Mouse (Mus musculus) forebrain, embryonic 10.5 days (tissue): ENCODE measurements around the gene Tnr. TPM values are rescaled to one million over a fixed set of nuclear protein-coding genes. Genes with fewer than 3 reads are reported as not detected.

Experiments
- DNase-seq: peaks from one replicate; pipeline ENCODE4 v3.0.0-alpha.2; 2017; ENCODE audit warnings: low spot score; ENCODE audit errors: extremely low spot score
- H3K27ac ChIP-seq: fragments of 300-500 bp; sonication (generic); 2 replicates; pipeline ENCODE4 v1.5.1; 2016; ENCODE audit warnings: mild to moderate bottlenecking
- H3K27me3 ChIP-seq: fragments of 300-500 bp; sonication (generic); 2 replicates; pipeline ENCODE4 v1.6.1; 2016; ENCODE audit warnings: mild to moderate bottlenecking; ENCODE audit not compliant: poor library complexity, severe bottlenecking
- H3K36me3 ChIP-seq: fragments of 300-500 bp; sonication (generic); replicated peaks from 2 replicates; pipeline ENCODE4 v1.6.1; 2016; ENCODE audit warnings: mild to moderate bottlenecking, moderate library complexity
- H3K4me1 ChIP-seq: fragments of 300-500 bp; sonication (generic); 2 replicates; pipeline ENCODE4 v1.6.1; 2016
- H3K4me3 ChIP-seq: fragments of 300-500 bp; sonication (generic); 2 replicates; pipeline ENCODE4 v1.5.1; 2016; ENCODE audit warnings: mild to moderate bottlenecking, moderate library complexity
- H3K9me3 ChIP-seq: fragments of 300-500 bp; sonication (generic); 2 replicates; pipeline ENCODE4 v1.6.1; 2016; ENCODE audit warnings: mild to moderate bottlenecking, moderate library complexity
- WGBS: fragments of 180-500 bp; shearing (Covaris S2); methylation state at CpG from one replicate; pipeline ENCODE4 v1.1.7; 2016; 5-methylcytosine and 5-hydroxymethylcytosine counted together
- polyA plus RNA-seq: library from polyadenylated mRNA; unstranded; fragments of >200 nt; fragmentation: Nextera tagmentation; extraction: Ambion mirVana; gene quantifications from 2 replicates; pipeline ENCODE4 v1.2.1, GENCODE M21; 2016

Gene Tnr
- polyA plus RNA-seq, 1 experiment from 2014 or later: 0.16 TPM

DNA sequence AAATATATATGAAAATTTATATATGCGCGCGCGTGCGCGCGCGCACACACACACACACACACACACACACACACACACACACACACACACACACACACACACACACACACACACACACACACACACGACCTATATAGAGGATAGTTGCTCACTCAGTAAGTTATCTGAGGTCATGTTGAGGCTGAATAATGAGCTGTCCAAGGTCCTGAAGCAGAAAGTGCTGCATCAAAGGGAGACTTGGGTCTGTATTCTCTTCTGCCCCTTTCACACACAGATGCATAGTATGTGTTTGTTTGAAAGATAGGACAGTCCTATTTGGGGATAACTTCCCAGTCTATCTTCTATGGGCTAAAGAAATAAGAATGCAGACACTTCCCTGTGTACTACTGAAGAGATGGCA lies 178.5 kb downstream of the Tnr start:
- DNase-seq: no peak
- no peak overlapping the region for H3K4me3 ChIP-seq
- no peak overlapping the region for H3K27ac ChIP-seq
- H3K4me1 ChIP-seq: no peaks in the 10 kb centered on the region
- H3K36me3 ChIP-seq: no peaks in the 10 kb centered on the region
- 85% methylated on average over 9 of the region's 9 CpGs for WGBS
- no peaks in the 10 kb centered on the region for H3K27me3 ChIP-seq
- no peaks in the 10 kb centered on the region for H3K9me3 ChIP-seq

DNA sequence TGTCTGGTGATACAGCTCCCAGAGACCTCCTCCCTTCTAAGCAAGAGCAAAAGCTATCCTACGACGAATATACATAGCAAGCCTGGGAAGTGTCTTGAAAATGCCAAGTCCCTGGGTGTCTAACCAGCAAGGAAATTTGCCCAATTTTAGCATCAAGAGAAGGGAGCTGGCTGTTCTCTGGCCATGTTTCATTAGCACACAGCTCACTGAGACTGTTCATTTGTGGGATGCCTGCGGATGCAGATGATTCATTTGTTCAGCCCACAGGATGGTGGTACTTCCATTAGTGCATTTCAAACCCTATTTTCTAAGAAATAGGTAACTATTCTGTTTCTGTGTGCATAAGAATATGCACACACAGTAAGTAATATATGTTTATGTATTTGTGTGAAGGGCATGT lies 181.4 kb downstream of the Tnr start:
- Histone ChIP-seq H3K27ac (no peak overlapping the region), H3K27me3 (no peaks in the 10 kb centered on the region), H3K4me1 (no peaks in the 10 kb centered on the region), H3K36me3 (no peaks in the 10 kb centered on the region), H3K9me3 (no peaks in the 10 kb centered on the region), H3K4me3 (no peak overlapping the region)
- WGBS: 81% methylated on average over 3 of the region's 3 CpGs
- no peak for DNase-seq

DNA sequence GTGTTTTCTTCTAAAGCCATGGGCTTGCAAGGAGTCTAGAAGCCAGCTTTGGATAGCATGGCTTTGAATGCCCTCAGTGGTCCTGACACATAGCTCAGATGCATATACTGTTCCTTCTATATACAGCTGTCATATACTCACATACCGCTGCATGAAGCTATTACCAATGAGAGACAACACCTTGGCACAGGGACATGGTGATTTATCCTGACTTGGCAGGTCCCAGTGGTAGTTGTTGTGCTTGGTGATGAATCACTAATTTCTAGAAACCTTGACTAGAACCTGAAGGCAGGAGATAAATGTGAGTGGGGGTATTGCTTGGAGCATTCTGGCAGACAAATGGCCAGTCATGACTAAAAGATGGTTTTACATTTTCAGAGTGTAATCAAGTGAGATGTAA lies 192.7 kb downstream of the Tnr start:
- 98% methylated on average over 1 of the region's 1 CpGs for WGBS
- H3K27me3 ChIP-seq: no peaks in the 10 kb centered on the region
- H3K4me3 ChIP-seq: no peak overlapping the region
- H3K27ac ChIP-seq: no peak overlapping the region
- H3K4me1 ChIP-seq: no peaks in the 10 kb centered on the region
- H3K36me3 ChIP-seq: no peaks in the 10 kb centered on the region
- no peaks in the 10 kb centered on the region for H3K9me3 ChIP-seq
- no peak for DNase-seq

DNA sequence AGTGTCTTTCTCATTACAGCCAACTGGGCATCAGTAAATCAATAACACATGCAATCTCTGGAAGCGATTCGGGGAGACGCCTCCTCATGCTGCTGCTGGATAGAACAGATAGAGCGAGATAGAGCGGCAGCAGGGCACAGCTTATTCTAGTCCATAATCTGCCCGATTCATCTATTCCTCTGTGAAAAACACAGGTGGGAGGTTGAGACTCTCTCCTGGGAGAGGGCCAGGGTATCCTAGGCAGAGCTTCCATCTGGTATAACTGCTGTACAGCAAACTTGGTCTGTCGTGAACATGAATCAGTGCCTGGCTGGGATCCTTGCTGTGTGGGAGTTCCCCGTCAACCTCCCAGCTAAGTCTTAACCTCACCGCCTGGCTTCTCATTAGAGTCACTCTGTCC lies 193.4 kb downstream of the Tnr start:
- no peak for DNase-seq
- no peaks in the 10 kb centered on the region for H3K36me3 ChIP-seq
- no peak overlapping the region for H3K4me3 ChIP-seq
- H3K27ac ChIP-seq: no peak overlapping the region
- no peaks in the 10 kb centered on the region for H3K4me1 ChIP-seq
- H3K27me3 ChIP-seq: no peaks in the 10 kb centered on the region
- WGBS: 80% methylated on average over 9 of the region's 9 CpGs
- no peaks in the 10 kb centered on the region for H3K9me3 ChIP-seq

GRCm38 (mm10) chr1:159723733-159724132 lies 200.2 kb downstream of the Tnr start:
- no peak overlapping the region for H3K27ac ChIP-seq
- H3K36me3 ChIP-seq: no peaks in the 10 kb centered on the region
- no peaks in the 10 kb centered on the region for H3K27me3 ChIP-seq
- H3K4me1 ChIP-seq: no peaks in the 10 kb centered on the region
- H3K4me3 ChIP-seq: no peak overlapping the region
- no peaks in the 10 kb centered on the region for H3K9me3 ChIP-seq
- WGBS: 91% methylated on average over 5 of the region's 5 CpGs
- no peak for DNase-seq

GRCm38 (mm10) chr1:159729270-159729669 lies 205.7 kb downstream of the Tnr start:
- H3K9me3 ChIP-seq: no peaks in the 10 kb centered on the region
- H3K4me3 ChIP-seq: no peak overlapping the region
- 94% methylated on average over 6 of the region's 6 CpGs for WGBS
- no peaks in the 10 kb centered on the region for H3K27me3 ChIP-seq
- H3K27ac ChIP-seq: no peak overlapping the region
- no peak for DNase-seq
- no peaks in the 10 kb centered on the region; the same call in 1 of the 2 replicates for H3K4me1 ChIP-seq
- H3K36me3 ChIP-seq: no peaks in the 10 kb centered on the region

DNA sequence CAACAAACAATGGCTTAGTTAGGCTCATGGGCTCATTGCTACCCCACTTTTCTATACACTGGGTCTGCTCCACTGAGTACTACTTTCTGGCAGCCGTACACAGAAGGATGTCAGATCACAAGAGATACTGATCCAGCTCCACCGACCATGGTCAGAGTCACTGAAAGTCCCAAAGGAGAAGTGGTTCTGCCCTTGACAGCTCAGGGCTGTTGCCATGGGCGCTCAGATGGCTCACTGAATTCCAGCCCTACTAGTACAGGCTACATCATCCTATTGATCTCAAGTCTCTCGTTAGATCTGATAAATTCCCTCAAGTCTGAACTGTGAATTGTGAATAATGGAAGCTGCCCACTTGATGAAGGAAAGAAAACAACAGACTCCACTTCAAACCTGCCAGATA lies 207.3 kb downstream of the Tnr start:
- no peak for DNase-seq
- H3K4me3 ChIP-seq: no peak overlapping the region
- H3K36me3 ChIP-seq: no peaks in the 10 kb centered on the region
- H3K9me3 ChIP-seq: no peaks in the 10 kb centered on the region
- no peaks in the 10 kb centered on the region for H3K27me3 ChIP-seq
- no peaks in the 10 kb centered on the region; the same call in 1 of the 2 replicates for H3K4me1 ChIP-seq
- H3K27ac ChIP-seq: no peak overlapping the region
- 73% methylated on average over 4 of the region's 4 CpGs for WGBS

DNA sequence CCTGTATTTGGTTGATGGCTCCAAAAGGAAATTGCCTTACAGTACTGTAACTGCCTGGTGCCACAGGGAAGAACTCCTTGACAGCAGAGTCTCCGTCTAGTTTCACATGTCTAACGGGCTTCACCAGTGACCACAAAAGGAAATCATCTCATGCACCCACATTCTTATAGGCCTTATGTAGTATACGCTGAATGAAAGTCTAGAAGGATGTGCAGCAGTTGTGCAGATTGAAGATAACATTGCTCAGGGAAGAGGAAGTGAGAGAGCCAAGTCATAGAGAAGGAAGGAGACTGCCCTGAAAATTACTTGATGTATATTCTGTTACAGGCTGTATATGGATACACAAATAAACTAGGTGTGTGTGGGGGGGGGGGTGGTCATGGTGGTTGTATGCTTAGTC lies 211.5 kb downstream of the Tnr start:
- Histone ChIP-seq H3K4me1 (peaks cover 14% of the 10 kb centered on the region), H3K27me3 (no peaks in the 10 kb centered on the region), H3K4me3 (no peak overlapping the region), H3K9me3 (no peaks in the 10 kb centered on the region), H3K36me3 (no peaks in the 10 kb centered on the region), H3K27ac (no peak overlapping the region)
- WGBS: 90% methylated on average over 3 of the region's 3 CpGs
- no peak for DNase-seq

DNA sequence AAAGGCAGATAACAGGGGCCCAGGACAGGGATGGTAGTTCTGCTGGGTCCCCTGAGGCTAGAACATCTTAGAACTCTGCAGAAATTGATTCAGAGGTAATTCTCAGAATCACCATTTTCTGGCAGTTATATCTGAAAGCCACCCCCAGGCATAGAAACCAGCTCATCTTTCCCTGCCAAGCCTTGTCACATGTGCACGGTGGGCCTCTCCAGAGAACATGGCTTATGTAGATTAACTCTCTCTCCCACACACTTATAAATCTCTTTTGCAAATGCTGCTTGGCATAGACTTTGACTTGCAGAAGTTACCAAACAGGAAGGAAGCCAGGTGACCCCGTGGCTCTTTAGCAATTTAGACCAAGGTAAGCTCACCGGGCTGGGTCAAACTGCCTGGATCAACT lies 215.9 kb downstream of the Tnr start:
- peaks cover 28% of the 10 kb centered on the region for H3K4me1 ChIP-seq
- no peaks in the 10 kb centered on the region for H3K36me3 ChIP-seq
- H3K27ac ChIP-seq: no peak overlapping the region
- DNase-seq: no peak
- WGBS: 81% methylated on average over 3 of the region's 3 CpGs
- no peaks in the 10 kb centered on the region for H3K9me3 ChIP-seq
- H3K27me3 ChIP-seq: no peaks in the 10 kb centered on the region
- no peak overlapping the region for H3K4me3 ChIP-seq

- H3K9me3 ChIP-seq: no peaks in the 10 kb centered on the region
- no peak overlapping the region for H3K4me3 ChIP-seq
- H3K27me3 ChIP-seq: no peaks in the 10 kb centered on the region
- WGBS: 62% methylated on average over 3 of the region's 3 CpGs
- H3K36me3 ChIP-seq: no peaks in the 10 kb centered on the region
- H3K4me1 ChIP-seq: peaks cover 23% of the 10 kb centered on the region
- no peak overlapping the region for H3K27ac ChIP-seq
- no peak for DNase-seq
Measured at GRCm38 (mm10) chr1:159741237-159742002, 217.9 kb downstream of the Tnr start.

GRCm38 (mm10) chr1:159742003-159742274 lies 218.4 kb downstream of the Tnr start:
- H3K4me1 ChIP-seq: peaks cover 19% of the 10 kb centered on the region
- WGBS: 75% methylated on average over 3 of the region's 3 CpGs
- no peak overlapping the region for H3K4me3 ChIP-seq
- no peak overlapping the region for H3K27ac ChIP-seq
- H3K9me3 ChIP-seq: no peaks in the 10 kb centered on the region
- DNase-seq: no peak
- H3K36me3 ChIP-seq: no peaks in the 10 kb centered on the region
- H3K27me3 ChIP-seq: no peaks in the 10 kb centered on the region

- 83% methylated on average over 2 of the region's 2 CpGs for WGBS
- DNase-seq: no peak
- H3K9me3 ChIP-seq: no peaks in the 10 kb centered on the region
- H3K27ac ChIP-seq: no peak overlapping the region
- no peak overlapping the region for H3K4me3 ChIP-seq
- no peaks in the 10 kb centered on the region for H3K27me3 ChIP-seq
- peaks cover 23% of the 10 kb centered on the region for H3K4me1 ChIP-seq
- no peaks in the 10 kb centered on the region for H3K36me3 ChIP-seq
Measured at GRCm38 (mm10) chr1:159743744-159744253, 220.2 kb downstream of the Tnr start.

- H3K4me1 ChIP-seq: peaks cover 32% of the 10 kb centered on the region
- no peak overlapping the region for H3K27ac ChIP-seq
- no peaks in the 10 kb centered on the region for H3K36me3 ChIP-seq
- H3K27me3 ChIP-seq: no peaks in the 10 kb centered on the region
- WGBS: 94% methylated on average over 2 of the region's 2 CpGs
- no peak for DNase-seq
- H3K4me3 ChIP-seq: no peak overlapping the region
- H3K9me3 ChIP-seq: no peaks in the 10 kb centered on the region
Measured at GRCm38 (mm10) chr1:159745311-159745710, 221.7 kb downstream of the Tnr start.

GRCm38 (mm10) chr1:159747969-159748368 lies 224.4 kb downstream of the Tnr start:
- H3K9me3 ChIP-seq: no peaks in the 10 kb centered on the region
- no peak for DNase-seq
- no peaks in the 10 kb centered on the region for H3K36me3 ChIP-seq
- 67% methylated on average over 7 of the region's 7 CpGs for WGBS
- no peak overlapping the region for H3K27ac ChIP-seq
- no peak overlapping the region for H3K4me3 ChIP-seq
- no peaks in the 10 kb centered on the region for H3K27me3 ChIP-seq
- H3K4me1 ChIP-seq: peaks cover 26% of the 10 kb centered on the region
